Mouse (Mus musculus): Measurements from ENCODE around the gene Clps. TPM values are rescaled to one million over a fixed set of nuclear protein-coding genes. Genes with fewer than 3 reads are reported as not detected.
A peak's percentile ranks its signal among the peaks of the same experiment; 100 is the strongest.
"Not testable (repeated sequence)": the region's sequence is repeated elsewhere in the genome, so short reads cannot be mapped to it uniquely, and the experiment has no call there.

Clps gene
- not detected for total RNA-seq (2022)

DNA sequence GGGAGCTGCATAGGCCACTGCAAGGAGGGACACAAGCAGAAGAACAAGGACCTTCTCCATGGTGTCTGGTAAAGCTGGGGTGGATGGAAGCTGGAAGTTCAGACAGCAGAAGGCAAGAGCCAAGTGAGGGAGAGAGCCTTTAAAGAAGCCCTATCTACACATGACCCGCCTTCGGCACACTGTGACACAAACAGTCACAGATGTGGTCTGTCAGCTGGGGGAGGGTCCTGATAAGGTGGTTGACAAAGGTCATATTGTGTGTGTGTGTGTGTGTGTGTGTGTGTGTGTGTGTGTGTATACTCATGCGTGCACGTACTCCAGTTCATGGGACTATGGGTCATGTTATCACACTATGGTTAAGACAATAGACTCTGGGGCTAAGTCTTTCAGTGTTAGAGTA is at the start of gene Clps:
TSS of gene Clps (minus strand) at position 169 of the 400 bp plus-strand sequence.
- no peak for DNase-seq (ENCODE audit: low spot score in 2 of 2)

DNA sequence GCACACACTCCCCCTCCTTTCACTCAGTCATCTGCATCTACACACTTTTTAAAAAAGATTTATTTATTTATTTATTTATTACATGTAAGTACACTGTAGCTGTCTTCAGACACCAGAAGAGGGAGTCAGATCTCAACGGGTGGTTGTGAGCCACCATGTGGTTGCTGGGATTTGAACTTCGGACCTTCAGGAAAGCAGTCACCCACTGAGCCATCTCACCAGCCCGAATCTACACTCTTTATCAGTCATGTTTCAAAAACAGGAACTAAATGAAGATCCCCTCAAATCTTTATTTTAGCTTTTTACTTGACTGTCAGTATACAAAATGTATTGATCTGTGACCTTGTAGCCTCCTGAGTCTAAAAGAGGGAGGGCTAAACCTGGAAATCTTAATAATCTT is 49.0 kb upstream of the Clps start:
- no peak for DNase-seq (ENCODE audit: low spot score in 2 of 2)

DNA sequence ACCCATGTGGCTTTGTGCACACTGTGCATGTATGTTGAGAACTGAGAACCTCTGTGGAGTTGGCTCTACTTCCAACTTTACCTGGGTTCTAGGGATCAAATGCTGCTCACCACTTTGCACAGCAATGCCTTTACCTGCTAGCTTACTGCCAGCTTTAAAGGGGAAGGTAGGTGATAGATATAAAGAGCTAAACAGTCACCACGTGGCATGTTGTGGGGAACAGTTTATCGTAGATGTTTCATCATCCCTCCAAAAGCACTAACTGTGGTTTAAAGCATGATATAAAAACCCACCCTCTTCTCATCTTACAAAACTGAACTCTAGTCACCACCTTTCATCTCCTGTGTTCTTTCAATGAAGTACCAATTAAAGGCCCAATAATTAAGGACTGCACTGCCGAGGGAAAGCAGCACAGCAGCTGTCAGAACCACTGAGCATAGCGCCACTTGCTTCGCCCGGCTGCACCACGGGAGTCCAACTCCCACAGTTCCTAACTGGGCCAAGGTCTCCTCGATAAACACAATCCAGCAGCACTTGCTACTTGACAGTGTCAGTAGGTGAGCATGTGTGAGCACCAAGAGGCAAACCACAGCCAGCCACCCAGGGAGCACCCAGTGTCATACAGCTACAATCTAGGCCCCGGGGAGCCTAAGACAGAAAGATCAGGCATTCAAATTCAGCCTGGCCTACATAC is 41.1 kb upstream of the Clps start:
- DNase-seq (ENCODE audit: low spot score in 2 of 2), result no peak

DNA sequence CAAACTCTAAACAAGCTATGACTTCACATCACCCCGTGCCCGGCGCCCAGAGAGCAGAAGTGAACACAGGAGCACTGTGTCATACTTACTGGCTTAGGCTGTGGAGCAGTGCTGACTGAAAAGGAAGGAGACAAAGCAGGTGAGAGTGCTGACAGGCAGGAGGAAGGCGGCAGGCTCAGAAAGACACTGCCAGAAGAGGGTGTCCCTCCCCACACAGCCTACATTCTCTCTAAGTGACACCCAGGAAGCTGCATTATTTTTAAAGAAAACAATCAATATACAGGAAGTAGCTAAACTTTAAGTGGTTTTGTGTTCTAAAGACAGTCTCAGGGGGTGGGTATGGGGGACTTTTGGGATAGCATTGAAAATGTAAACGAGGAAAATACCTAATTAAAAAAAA is 40.2 kb upstream of the Clps start:
- no peak for DNase-seq (ENCODE audit: low spot score in 2 of 2)

DNA sequence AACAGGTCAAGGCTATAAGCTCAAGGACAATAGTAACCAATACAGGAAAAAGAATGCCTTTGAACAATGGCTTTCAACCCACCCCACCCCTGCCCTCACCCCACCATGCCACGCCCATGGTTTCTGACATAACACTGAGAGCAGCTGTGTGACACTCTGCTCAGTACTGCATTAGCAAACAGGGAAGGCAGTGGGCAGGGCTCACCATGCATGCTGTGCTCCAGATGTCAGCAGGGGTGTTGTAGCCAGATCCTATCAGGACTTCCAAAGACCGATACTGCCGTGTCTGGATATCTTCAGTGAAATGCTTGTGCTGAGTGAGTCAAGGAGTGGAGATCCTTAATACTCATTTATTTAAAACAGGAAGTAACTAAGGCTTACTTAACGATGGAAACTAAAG is 33.4 kb upstream of the Clps start:
- no peak for DNase-seq (ENCODE audit: low spot score in 2 of 2)

DNA sequence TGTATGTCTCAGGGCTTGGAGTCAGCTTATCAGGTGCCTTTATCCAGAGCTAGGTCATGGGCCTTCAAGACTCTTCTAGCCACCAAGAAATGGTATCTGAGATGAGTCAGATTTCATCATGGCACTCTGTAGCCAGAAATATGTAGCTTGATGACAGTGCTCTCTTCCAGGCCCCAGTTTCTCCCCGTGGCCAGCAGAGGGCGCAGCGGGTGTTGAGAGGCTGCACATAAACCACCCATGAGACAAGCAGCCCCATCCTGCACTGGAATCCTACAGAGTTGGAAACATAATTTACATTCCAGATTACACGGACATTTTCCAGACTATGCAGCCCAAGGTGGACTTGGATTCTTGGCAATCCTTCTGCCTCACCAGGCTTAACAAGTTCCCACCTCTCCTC is 32.4 kb upstream of the Clps start:
- DNase-seq (ENCODE audit: low spot score in 2 of 2), result peak; percentile 14 to 45

DNA sequence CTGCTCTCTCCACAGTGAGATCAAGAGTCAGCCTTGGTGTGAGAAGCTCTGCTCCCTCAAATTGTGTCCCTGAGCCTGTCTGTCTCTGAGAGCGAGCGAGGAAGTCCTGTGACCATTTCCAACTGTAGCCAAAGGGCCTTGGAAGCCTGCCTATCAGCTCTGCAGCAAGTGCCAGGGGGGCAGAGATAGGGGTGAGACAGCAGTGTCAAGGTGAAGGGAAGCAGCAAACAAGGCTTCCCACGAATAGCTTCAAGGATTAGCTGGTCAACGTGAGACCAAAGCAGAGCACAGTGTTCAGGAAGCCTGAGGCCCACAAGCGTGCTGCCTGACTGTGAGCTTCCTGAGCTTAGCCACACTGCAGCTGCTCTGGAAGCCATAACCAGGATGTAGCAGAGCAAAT is 30.9 kb upstream of the Clps start:
- DNase-seq (ENCODE audit: low spot score in 2 of 2), result no peak

DNA sequence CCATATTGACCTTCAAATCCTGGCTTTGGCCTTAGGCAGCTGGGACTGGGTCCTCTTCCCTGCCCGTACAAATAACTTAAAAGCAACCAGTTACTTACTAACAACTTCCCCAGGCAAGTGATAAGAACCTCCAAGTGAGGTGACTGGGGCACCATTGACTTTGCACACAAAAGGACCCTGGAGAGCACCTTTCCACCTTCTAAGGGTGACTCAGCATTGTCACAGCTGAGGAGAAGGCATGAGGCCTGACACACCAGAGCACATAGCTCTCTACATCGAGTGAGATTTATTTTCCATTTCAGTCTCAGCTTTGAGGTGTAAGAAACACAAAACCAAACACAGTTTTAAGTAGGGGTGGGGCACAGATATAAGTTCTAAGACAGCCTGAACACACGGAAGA is 30.0 kb upstream of the Clps start:
- no peak for DNase-seq (ENCODE audit: low spot score in 2 of 2)

DNA sequence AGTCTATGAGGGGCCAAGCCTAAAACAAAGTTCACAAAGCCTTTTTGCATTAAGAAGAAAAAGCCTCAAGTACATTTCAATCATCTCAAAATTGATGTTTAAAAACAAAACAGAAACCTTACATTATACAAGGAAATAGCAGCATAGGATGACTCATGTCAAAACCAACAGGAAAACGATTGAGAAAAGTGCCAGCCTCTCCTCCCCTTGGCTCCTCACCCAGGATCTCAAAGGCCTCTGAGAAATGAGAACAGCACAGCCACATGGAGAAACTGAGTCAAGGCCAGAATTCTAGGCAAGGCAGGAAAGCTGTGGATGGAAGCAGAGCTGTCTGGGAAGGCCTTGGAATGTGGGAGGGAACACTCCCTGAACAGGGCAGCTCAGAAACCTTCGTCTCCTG is 28.0 kb upstream of the Clps start:
- DNase-seq (ENCODE audit: low spot score in 2 of 2), result no peak

DNA sequence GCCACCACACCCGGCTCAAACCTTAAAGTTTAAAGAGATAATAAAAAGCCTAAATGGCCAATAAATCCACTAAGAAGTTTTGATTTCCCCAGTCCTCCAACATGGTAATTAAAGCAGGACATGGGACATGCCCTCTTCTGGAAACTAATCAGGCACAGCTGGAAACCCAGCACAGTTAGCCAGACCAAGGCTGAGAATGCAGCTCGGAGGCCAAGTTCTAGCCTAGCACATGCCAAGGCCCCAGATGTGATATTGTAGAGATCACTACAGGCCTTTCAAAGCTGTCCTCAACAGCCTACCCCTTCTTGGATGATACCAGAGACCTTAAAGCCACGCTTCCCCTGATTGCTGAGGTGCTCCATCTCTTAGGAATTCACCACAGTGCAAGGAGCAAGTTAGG is 25.9 kb upstream of the Clps start:
- DNase-seq (ENCODE audit: low spot score in 2 of 2), result no peak

DNA sequence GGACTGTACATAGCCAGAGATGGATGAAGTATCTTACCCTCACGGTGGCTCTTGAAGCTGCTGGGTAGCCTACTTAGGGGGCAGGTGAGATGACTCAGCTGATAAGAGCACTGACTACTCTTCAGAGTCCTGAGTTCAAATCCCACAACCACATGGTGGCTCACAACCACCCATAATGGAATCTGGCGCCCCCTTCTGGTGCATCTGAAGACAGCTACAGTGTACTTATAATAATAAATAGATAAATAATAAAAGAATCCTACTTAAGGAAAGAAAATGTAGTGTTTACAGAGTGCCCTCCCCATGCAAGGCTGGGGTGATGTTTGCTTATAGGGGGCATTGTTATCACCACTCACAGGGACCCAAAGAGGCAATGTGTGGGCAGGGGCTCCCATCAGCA is 20.5 kb upstream of the Clps start:
- DNase-seq (ENCODE audit: low spot score in 2 of 2), result no peak

DNA sequence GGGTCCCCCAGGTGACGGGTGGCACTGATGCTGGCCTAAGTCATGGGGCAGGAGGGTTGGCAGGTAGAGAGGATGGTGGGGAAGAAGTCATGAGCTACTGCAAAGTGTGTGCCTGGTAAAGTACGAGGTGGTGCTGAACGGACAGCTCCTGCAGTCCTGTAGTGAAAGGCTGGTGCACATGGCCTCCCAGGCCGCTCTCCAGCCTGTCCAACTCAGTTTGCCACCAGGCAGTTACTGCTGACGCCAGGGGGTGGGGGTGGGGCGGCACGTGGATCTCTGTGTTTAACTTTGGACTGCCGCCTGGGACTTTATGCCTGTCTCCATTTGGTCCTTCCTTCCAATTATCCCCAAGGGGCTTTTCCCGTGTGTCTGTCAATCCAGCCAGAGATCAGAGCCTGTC is 19.8 kb upstream of the Clps start:
- no peak for DNase-seq (ENCODE audit: low spot score in 2 of 2)

DNA sequence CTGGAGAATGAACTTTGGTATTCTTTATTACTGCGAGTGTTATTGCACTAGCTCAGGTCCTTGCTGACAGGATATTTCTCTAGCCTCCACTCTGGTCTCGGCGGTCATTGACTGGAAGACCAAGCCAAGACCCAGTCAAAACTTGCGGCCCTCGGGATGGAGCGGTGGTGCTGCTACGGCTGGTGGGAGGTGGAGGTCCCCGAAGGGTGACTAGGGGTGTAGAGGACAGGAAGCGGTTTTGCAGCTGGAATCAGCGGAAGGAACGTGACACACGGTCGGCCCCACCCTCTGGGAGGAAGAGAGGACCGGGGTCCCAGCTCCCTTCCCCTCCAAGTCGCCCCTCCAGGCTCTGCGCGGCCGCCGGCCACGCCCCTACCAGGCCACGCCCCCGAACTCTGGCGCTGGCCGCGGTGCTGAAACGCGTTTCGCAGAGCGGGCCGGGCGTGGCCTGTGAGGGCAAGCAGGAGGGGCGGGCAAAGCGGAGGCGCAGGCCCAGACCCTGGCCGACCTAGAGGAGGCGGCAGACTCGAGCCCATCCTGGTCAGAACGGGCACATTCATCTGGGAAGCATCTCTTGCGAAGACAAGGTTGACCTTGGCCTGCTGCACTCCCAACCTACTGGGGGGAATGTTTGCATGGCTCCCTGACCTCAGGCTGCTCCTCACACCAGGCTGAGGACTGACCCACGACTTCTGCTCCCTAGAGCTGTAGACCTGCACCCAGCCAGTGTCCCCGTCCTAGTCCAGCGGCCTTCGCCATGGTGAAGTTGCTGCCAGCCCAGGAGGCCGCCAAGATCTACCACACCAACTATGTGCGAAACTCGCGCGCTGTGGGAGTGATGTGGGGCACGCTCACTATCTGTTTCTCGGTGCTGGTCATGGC is 14.9 kb upstream of the Clps start, which contains the start of gene Lhfpl5:
TSS of gene Lhfpl5 (plus strand) at position 398 of the 882 bp plus-strand sequence.
- no peak for DNase-seq (ENCODE audit: low spot score in 2 of 2)

DNA sequence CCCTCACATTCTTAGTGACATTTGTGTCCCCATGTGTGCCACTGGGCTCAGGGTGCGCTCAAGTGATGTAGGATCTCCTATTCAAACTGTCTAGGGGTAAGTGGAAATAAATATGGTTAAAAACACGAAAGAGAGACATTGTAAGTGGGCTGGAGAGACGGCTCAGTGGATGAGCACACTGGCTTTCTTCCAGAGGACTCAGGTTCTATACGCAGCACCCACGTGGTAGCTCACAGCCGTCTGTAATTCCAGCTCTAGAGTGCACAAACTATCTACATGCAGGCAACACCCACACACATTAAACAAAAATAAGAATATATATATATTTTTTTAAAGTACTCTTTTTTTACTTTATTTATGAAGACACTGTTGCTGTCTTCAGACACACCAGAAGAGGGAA is 12.4 kb upstream of the Clps start:
- no peak for DNase-seq (ENCODE audit: low spot score in 2 of 2)

DNA sequence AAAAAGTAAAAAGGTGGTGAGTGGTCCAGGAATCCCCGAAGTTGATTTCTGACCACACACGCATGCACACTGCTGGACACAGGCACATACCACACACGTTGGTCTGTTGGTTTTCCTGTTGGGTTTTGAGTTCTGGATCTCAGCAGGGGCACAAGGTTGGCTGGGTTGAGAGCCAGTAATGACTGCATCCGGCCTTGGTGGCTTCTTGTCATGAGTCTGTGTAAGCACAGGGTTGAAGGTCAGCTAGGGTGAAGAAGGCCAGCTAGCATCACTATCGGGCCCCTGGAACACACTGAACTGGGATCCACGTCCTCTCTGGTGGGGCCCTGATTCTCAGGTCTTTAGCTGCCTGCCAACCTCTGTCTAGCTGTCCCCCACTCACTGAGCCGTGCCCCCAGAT is 12.0 kb upstream of the Clps start:
- no peak for DNase-seq (ENCODE audit: low spot score in 2 of 2)

DNA sequence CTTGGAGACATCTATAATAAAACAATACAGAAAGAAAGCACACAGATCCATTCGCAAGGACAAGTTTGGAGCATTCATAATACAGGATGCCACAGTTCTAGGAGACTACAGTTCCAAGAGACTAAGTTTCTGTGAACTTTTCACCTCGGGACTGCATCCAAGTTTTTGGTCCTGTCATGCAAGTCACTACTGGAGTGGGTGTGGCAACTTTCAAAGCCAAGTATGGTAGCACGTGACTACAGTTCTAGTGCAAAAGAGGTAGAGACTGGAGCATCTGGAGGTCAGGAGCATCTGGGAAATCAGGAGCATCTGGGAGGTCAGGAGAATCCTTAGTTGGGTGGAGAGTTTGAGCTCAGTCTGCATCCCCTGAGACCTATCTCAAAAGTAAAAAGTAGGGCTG is 11.3 kb upstream of the Clps start:
- no peak for DNase-seq (ENCODE audit: low spot score in 2 of 2)

DNA sequence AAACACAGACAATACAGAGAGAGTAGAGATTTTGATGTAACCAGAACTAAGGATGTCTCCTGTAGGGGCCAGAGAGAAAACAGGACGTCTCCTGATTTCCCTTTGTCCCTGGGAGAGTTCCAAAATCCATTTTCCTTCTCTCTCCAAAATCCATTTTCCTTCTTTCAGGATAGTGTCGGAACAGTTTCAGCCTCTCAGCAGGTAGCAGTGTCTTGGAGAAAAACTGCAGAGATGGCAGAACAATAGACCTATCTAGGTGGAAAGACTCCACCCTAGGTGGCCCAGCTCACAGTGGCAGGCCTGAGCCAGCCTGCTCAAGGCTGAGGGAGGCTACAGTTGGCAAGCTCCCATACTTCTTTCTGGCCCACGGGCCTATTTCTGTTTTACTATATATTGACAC is 7.0 kb upstream of the Clps start:
- DNase-seq (ENCODE audit: low spot score in 2 of 2), result no peak

DNA sequence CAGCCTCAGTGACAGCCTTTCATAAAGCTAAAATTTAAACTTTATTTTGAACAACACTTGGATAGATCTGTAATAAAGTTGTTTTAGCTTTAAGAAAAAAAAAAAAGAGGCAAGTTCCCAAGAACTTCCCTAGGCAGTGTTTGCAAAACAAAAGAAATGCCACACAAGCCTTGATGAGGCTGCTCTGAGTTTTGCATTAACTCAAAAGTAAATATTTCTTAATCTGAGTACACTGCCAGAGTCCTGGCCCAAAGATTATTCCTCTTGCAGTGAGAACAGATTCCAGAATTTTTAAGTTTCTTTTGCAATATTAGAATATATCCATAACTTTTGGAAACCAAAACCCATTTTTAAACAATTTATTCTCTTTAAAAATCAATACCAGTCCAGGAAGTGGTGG is 4.6 kb upstream of the Clps start:
- DNase-seq (ENCODE audit: low spot score in 2 of 2), result no peak

DNA sequence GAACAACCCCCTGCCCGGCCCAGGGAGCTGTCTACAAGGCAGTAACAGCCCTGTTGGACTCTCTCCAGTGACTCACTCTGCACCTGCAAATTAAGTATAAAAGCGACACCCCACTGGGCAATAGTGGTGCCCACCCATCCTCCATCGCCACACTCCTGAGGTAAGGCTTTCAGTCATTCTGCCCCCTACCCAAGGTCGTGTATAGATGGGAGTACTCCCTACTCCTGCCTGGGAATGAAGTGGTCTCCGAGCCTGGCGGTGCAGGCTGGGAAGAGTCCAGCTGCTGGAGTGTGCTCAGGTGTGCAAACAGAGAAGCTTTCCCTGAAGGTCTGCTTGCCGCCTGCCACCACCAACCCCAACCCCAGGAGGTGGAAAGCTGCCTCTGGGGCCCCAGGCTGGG is 1.0 kb upstream of the Clps start:
- no peak for DNase-seq (ENCODE audit: low spot score in 2 of 2)

DNA sequence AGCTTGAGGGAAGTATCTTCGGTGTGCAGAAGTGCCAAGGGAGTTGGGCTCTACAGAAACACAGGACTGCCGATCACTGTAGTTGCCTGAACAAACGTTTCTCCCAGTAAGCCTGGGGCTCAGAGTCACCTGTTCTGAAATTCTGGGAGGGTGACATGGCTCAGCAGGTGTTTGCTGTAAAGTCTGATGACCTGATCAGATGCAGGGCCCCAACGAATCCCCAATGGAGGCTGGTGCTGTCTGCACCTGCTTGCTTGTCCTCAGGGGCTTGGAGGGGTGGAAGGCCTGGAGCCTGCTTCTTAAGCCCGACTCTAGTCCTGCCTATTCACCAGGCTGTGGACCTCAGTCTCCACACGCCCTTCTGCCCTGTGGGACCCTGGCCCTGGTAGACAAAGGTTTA is 2.8 kb downstream of the Clps start:
- no peak for DNase-seq (ENCODE audit: low spot score in 2 of 2)

DNA sequence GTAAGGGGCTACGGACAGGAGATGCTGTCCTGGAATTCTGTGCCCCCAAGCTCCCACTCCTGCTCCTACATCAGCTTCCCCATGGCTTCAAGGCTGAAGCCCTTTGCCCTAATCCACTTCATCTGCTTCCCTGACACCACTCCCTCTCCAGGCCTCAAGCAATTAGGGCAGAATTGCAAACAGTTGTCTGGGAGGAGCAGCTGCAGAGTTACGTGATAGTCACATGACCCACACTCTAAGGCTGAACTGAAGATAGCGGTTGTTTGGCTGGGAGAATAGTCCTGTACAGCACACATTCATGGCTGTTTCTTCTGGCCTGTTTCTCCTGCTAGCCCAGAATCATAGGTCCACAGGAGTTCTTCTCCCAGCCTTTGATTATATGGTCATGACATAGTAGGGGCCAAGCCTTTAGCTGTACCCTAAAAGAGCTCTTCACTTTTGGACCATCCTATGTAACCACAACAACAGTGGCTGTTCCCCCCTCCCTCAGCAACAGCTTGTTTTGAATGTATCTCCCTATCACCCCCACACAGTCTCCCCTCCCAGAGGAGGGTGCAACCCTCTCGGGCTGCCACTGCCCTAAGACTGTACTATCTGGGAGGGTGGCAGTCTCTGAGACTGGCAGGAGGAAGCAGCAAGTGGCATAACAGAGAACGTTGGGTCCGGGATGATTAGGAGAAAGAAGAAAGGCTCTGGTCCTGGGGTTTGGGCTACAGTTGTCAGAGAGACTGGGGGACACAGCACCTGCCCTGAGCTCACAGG is 3.8 kb downstream of the Clps start:
- no peak for DNase-seq (ENCODE audit: low spot score in 2 of 2)

DNA sequence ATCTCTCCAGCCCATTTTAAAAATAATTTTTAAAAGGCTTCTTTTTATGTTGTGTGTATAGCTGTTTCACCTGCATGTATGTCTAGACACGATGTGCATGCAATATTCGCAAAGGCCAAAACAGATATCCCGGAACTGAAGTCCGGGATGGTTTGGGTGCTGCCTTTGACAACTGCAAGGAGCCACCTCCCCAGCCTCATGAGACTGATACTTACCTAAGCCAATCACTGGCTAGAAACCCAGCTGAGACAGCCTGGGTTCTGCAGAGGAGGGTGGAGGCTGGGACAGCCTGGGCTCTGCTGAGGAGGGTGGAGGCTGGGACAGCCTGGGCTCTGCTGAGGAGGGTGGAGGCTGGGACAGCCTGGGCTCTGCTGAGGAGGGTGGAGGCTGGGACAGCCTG is 6.5 kb downstream of the Clps start:
- DNase-seq (ENCODE audit: low spot score in 2 of 2), result not testable (repeated sequence)
